ENCODE assay signal across 8 mouse cellular contexts in genomic region chr4:45532375-45532774, GRCm38 (mm10). TPM values are rescaled to one million over a fixed set of nuclear protein-coding genes. Genes with fewer than 3 reads are reported as not detected.
DNase-seq lines count a peak whose midpoint lies in the region; ATAC-seq lines count a peak whose summit lies in the region.

Gene Shb, minus strand, starts transcription at chr4:45532470.

- peaks cover 11% of the 10 kb centered on the region for H3K27me3 ChIP-seq in megakaryocyte, embryonic 14.5 days (replicated peaks)
- H3K27me3 ChIP-seq in intestine, embryonic 16.5 days (replicated peaks; ENCODE audit: control insufficient read depth, insufficient read depth, low read length): no peaks in the 10 kb centered on the region
- peaks cover 15% of the 10 kb centered on the region; the same call in 1 of the 2 replicates for H3K27me3 ChIP-seq in liver, embryonic 12.5 days (replicated peaks)
- peaks cover 5% of the 10 kb centered on the region; the same call in 1 of the 2 replicates for H3K27me3 ChIP-seq in neural tube, embryonic 12.5 days (replicated peaks)

- DNase-seq in urinary bladder, postnatal 4 days (ENCODE audit: low spot score in 2 of 2): peak; percentile 77 to 87

- peaks cover 11% of the 10 kb centered on the region for H3K9me3 ChIP-seq in megakaryocyte, embryonic 14.5 days
- no peaks in the 10 kb centered on the region for H3K9me3 ChIP-seq in intestine, embryonic 16.5 days (ENCODE audit: control insufficient read depth, low read length)
- no peaks in the 10 kb centered on the region for H3K9me3 ChIP-seq in liver, embryonic 12.5 days (replicated peaks)
- no peaks in the 10 kb centered on the region for H3K9me3 ChIP-seq in neural tube, embryonic 12.5 days

- H3K4me3 ChIP-seq in megakaryocyte, embryonic 14.5 days (replicated peaks): peak within 1 kb of the TSS; percentile 98
- peak within 1 kb of the TSS; percentile 70 for H3K4me3 ChIP-seq in brown adipose tissue, adult 24 weeks (ENCODE audit: insufficient read depth, low read depth, low read length)
- peak within 1 kb of the TSS; percentile 82 for H3K4me3 ChIP-seq in intestine, embryonic 16.5 days (ENCODE audit: low read length)
- H3K4me3 ChIP-seq in liver, embryonic 12.5 days: peak within 1 kb of the TSS; percentile 77
- peak within 1 kb of the TSS; percentile 1; the same call in 1 of the 2 replicates for H3K4me3 ChIP-seq in neural tube, embryonic 12.5 days

- peak within 1 kb of the TSS; percentile 94; the same call in 1 of the 2 replicates for H3K9ac ChIP-seq in intestine, embryonic 16.5 days (ENCODE audit: low read depth, low read length)
- H3K9ac ChIP-seq in liver, embryonic 12.5 days: peak within 1 kb of the TSS; percentile 60; the same call in 1 of the 2 replicates
- H3K9ac ChIP-seq in neural tube, embryonic 12.5 days: no peak within 1 kb of the TSS

- ATAC-seq in megakaryocyte, adult 5-6 weeks (ENCODE audit: poor library complexity, severe bottlenecking): no peak
- ATAC-seq in granulocyte monocyte progenitor cell, adult 5-6 weeks (replicated peaks; ENCODE audit: poor library complexity, severe bottlenecking): peak; percentile 21
- ATAC-seq in intestine, embryonic 16.5 days: peak; percentile 38; the same call in 1 of the 2 replicates
- no peak for ATAC-seq in liver, embryonic 12.5 days
- ATAC-seq in neural tube, embryonic 12.5 days (ENCODE audit: low FRiP score, low read depth): no peak

- peaks cover 44% of the 10 kb centered on the region for H3K4me1 ChIP-seq in megakaryocyte, embryonic 14.5 days
- peaks cover 9% of the 10 kb centered on the region for H3K4me1 ChIP-seq in brown adipose tissue, adult 24 weeks (ENCODE audit: control insufficient read depth, insufficient read depth, insufficient read length, low read length)
- H3K4me1 ChIP-seq in intestine, embryonic 16.5 days (ENCODE audit: control insufficient read depth, insufficient read depth, low read length): peaks cover 30% of the 10 kb centered on the region
- peaks cover 40% of the 10 kb centered on the region for H3K4me1 ChIP-seq in liver, embryonic 12.5 days
- peaks cover 39% of the 10 kb centered on the region for H3K4me1 ChIP-seq in neural tube, embryonic 12.5 days

- 6% methylated on average over 7 of the region's 7 CpGs for WGBS in intestine, embryonic 16.5 days
- WGBS in liver, embryonic 12.5 days (ENCODE audit: insufficient replicate concordance): 23% methylated on average over 7 of the region's 7 CpGs
- WGBS in neural tube, embryonic 12.5 days: 18% methylated on average over 7 of the region's 7 CpGs

- H3K4me2 ChIP-seq in intestine, embryonic 16.5 days (ENCODE audit: low read depth, low read length): peak within 1 kb of the TSS; percentile 95
- peak within 1 kb of the TSS; percentile 95 for H3K4me2 ChIP-seq in liver, embryonic 12.5 days
- H3K4me2 ChIP-seq in neural tube, embryonic 12.5 days (replicated peaks): peak within 1 kb of the TSS; percentile 88

- no peaks in the 10 kb centered on the region for H3K36me3 ChIP-seq in megakaryocyte, embryonic 14.5 days (replicated peaks; ENCODE audit: low read length)
- H3K36me3 ChIP-seq in intestine, embryonic 16.5 days (ENCODE audit: control insufficient read depth, insufficient read depth, low read length): no peaks in the 10 kb centered on the region
- peaks cover 5% of the 10 kb centered on the region; the same call in 1 of the 2 replicates for H3K36me3 ChIP-seq in liver, embryonic 12.5 days
- no peaks in the 10 kb centered on the region for H3K36me3 ChIP-seq in neural tube, embryonic 12.5 days

- peak within 1 kb of the TSS; percentile 63 for H3K27ac ChIP-seq in brown adipose tissue, adult 24 weeks (replicated peaks; ENCODE audit: low read depth, low read length)
- peak within 1 kb of the TSS; percentile 99 for H3K27ac ChIP-seq in intestine, embryonic 16.5 days (ENCODE audit: low read length)
- peak within 1 kb of the TSS; percentile 91 for H3K27ac ChIP-seq in liver, embryonic 12.5 days
- no peak within 1 kb of the TSS for H3K27ac ChIP-seq in neural tube, embryonic 12.5 days

RNA-seq across cellular contexts. Expression of gene Shb, which starts in this region (rescaled TPM):
- 20.2 and 27.2 TPM in 2 replicates for polyA plus RNA-seq in megakaryocyte, embryonic 14.5 days (2012; ENCODE audit: insufficient read depth, low replicate concordance)
- total RNA-seq in megakaryocyte, adult 5-6 weeks (2015): 3.7 and 3.9 TPM in 2 replicates
- 1.8 and 3.3 TPM in 2 replicates for total RNA-seq in megakaryocyte, adult 5-6 weeks (2017)
- 17.1 and 23.1 TPM in 2 replicates for polyA plus RNA-seq in brown adipose tissue, adult 24 weeks (2012; ENCODE audit: insufficient read depth, insufficient read length, missing spikeins)
- 0.49 and 1.1 TPM in 2 replicates for total RNA-seq in granulocyte monocyte progenitor cell, adult 5-6 weeks (2014; fragmentation: Nextera tagmentation)
- 0.72 and 2.2 TPM in 2 replicates for total RNA-seq in granulocyte monocyte progenitor cell, adult 5-6 weeks (2017)
- 1.5 and 2.7 TPM in 2 replicates for polyA plus RNA-seq in intestine, embryonic 16.5 days (2015; fragmentation: Nextera tagmentation; extraction: Ambion mirVana)
- 8.7 and 9.9 TPM in 2 replicates for polyA plus RNA-seq in liver, embryonic 12.5 days (2016; fragmentation: Nextera tagmentation; extraction: Ambion mirVana)
- 8.2 and 10.3 TPM in 2 replicates for polyA plus RNA-seq in neural tube, embryonic 12.5 days (2016; fragmentation: Nextera tagmentation; extraction: Ambion mirVana)

Comparison
In these comparisons a context has a peak if more than half of its experiments do, and no peak if none do; other contexts are left out.
1. H3K4me3 ChIP-seq: peak in every context shown above with its lines; median percentile 98 in megakaryocyte, embryonic 14.5 days; 82 in intestine, embryonic 16.5 days; 77 in liver, embryonic 12.5 days; 70 in brown adipose tissue, adult 24 weeks; 1 in neural tube, embryonic 12.5 days.
2. ATAC-seq: peak in granulocyte monocyte progenitor cell, adult 5-6 weeks (single experiment) and intestine, embryonic 16.5 days (single experiment); none in megakaryocyte, adult 5-6 weeks (single experiment), liver, embryonic 12.5 days (single experiment) and neural tube, embryonic 12.5 days (single experiment).
3. Peak in every context shown above with its lines, with median percentiles within 50 percentile points of each other: H3K4me2 ChIP-seq.